Mouse (Mus musculus): ENCODE results near the gene Gm10719. TPM values are rescaled to one million over a fixed set of nuclear protein-coding genes. Genes with fewer than 3 reads are reported as not detected.
"Not testable (repeated sequence)": the region's sequence is repeated elsewhere in the genome, so short reads cannot be mapped to it uniquely, and the experiment has no call there.

Gene Gm10719
- polyA plus RNA-seq, 1 experiment, result not detected

- not testable (repeated sequence) for H3K4me3 ChIP-seq (ENCODE audit: control insufficient read depth, insufficient read depth, low read length); H3K36me3 ChIP-seq (ENCODE audit: control insufficient read depth, insufficient read depth, low read length); H3K4me1 ChIP-seq (replicated peaks; ENCODE audit: control insufficient read depth, insufficient read depth, low read length); H3K27ac ChIP-seq (ENCODE audit: control insufficient read depth, insufficient read depth, low read length); DNase-seq; H3K27me3 ChIP-seq (ENCODE audit: control insufficient read depth, insufficient read depth, low read length)
- no CpG with 5 or more reads among the region's 11 CpGs for WGBS
These were observed 4.4 kb upstream of the Gm10719 start, which contains the start of gene Gm10721 for GRCm38 (mm10) chr9:3012733-3013279. Gene Gm10721, plus strand, starts transcription at chr9:3013140.

- not testable (repeated sequence) for H3K27ac ChIP-seq (ENCODE audit: control insufficient read depth, insufficient read depth, low read length); H3K27me3 ChIP-seq (ENCODE audit: control insufficient read depth, insufficient read depth, low read length); H3K4me3 ChIP-seq (ENCODE audit: control insufficient read depth, insufficient read depth, low read length); DNase-seq; H3K36me3 ChIP-seq (ENCODE audit: control insufficient read depth, insufficient read depth, low read length); H3K4me1 ChIP-seq (replicated peaks; ENCODE audit: control insufficient read depth, insufficient read depth, low read length)
- WGBS, result 70% methylated on average over 5 of the region's 9 CpGs
These were observed 1.9 kb upstream of the Gm10719 start, which contains the start of gene Gm10720 for GRCm38 (mm10) chr9:3015354-3015753. Gene Gm10720, plus strand, starts transcription at chr9:3015654.

DNA sequence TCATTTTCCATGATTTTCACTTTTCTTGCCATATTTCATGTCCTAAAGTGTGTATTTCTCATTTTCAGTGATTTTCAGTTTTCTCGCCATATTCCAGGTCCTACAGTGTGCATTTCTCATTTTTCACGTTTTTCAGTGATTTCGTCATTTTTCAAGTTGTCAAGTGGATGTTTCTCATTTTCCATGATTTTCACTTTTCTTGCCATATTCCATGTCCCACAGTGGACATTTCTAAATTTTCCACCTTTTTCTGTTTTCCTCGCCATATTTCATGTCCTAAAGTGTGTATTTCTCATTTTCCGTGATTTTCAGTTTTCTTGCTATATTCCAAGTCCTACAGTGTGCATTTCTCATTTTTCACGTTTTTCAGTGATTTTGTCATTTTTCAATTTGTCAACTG is 1.3 kb upstream of the Gm10719 start:
- H3K27ac ChIP-seq (ENCODE audit: control insufficient read depth, insufficient read depth, low read length); H3K4me1 ChIP-seq (replicated peaks; ENCODE audit: control insufficient read depth, insufficient read depth, low read length); H3K27me3 ChIP-seq (ENCODE audit: control insufficient read depth, insufficient read depth, low read length); H3K36me3 ChIP-seq (ENCODE audit: control insufficient read depth, insufficient read depth, low read length); DNase-seq; H3K4me3 ChIP-seq (ENCODE audit: control insufficient read depth, insufficient read depth, low read length): not testable (repeated sequence)
- WGBS, result 78% methylated on average over 6 of the region's 6 CpGs

DNA sequence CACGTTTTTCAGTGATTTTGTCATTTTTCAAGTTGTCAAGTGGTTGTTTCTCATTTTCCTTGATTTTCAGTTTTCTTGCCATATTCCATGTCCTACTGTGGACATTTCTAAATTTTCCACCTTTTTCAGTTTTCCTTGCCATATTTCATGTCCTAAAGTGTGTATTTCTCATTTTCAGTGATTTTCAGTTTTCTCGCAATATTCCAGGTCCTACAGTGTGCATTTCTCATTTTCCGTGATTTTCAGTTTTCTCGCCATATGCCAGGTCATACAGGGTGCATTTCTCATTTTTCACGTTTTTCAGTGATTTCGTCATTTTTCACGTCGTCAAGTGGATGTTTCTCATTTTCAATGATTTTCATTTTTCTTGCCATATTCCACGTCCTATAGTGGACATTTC is 1.7 kb downstream of the Gm10719 start:
- H3K4me1 ChIP-seq (replicated peaks; ENCODE audit: control insufficient read depth, insufficient read depth, low read length); H3K27me3 ChIP-seq (ENCODE audit: control insufficient read depth, insufficient read depth, low read length): not testable (repeated sequence)

DNA sequence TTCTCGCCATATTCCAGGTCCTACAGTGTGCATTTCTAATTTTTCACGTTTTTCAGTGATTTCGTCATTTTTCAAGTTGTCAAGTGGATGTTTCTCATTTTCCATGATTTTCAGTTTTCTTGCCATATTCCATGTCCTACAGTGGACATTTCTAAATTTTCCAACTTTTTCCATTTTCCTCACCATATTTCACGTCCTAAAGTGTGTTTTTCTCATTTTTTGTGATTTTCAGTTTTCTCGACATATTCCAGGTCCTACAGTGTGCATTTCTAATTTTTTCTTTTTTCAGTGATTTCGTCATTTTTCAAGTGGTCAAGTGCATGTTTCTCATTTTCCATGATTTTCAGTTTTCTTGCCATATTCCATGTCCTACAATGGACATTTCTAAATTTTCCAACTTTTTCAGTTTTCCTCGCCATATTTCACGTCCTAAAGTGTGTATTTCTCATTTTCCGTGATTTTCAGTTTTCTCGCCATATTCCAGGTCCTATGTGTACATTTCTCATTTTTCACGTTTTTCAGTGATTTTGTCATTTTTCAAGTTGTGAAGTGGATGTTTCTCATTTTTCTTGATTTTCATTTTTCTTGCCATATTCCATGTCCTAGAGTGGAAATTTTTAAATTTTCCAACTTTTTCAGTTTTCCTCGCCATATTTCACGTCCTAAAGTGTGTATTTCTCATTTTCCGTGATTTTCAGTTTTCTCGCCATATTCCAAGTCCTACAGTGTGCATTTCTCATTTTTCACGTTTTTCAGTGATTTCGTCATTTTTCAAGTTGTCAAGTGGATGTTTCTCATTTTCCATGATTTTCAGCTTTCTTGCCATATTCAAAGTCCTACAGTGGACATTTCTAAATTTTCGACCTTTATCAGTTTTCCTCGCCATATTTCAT is 2.9 kb downstream of the Gm10719 start:
- H3K4me3 ChIP-seq (ENCODE audit: control insufficient read depth, insufficient read depth, low read length); H3K27ac ChIP-seq (ENCODE audit: control insufficient read depth, insufficient read depth, low read length); H3K27me3 ChIP-seq (ENCODE audit: control insufficient read depth, insufficient read depth, low read length); H3K36me3 ChIP-seq (ENCODE audit: control insufficient read depth, insufficient read depth, low read length); H3K4me1 ChIP-seq (replicated peaks; ENCODE audit: control insufficient read depth, insufficient read depth, low read length): not testable (repeated sequence)
- peak; percentile 48 for DNase-seq
- 80% methylated on average over 17 of the region's 19 CpGs for WGBS

More for the DNA sequence above, 1.7 kb downstream of the Gm10719 start:
- DNase-seq, result peak; percentile 22
- not testable (repeated sequence) for H3K27ac ChIP-seq (ENCODE audit: control insufficient read depth, insufficient read depth, low read length); H3K4me3 ChIP-seq (ENCODE audit: control insufficient read depth, insufficient read depth, low read length); H3K36me3 ChIP-seq (ENCODE audit: control insufficient read depth, insufficient read depth, low read length)
- WGBS, result 67% methylated on average over 9 of the region's 9 CpGs

DNA sequence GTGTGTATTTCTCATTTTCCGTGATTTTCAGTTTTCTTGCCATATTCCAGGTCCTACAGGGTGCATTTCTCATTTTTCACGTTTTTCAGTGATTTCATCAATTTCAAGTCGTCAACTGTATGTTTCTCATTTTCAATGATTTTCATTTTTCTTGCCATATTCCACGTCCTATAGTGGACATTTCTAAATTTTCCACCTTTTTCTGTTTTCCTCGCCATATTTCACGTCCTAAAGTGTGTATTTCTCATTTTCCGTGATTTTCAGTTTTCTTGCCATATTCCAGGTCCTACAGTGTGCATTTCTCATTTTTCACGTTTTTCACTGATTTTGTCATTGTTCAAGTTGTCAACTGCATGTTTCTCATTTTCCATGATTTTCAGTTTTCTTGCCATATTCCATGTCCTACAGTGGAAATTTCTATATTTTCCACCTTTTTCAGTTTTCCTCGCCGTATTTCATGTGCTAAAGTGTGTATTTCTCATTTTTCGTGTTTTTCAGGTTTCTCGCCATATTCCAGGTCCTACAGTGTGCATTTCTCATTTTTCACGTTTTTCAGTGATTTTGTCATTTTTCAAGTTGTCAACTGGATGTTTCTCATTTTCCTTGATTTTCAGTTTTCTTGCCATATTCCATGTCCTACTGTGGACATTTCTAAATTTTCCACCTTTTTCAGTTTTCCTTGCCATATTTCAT is 5.3 kb downstream of the Gm10719 start:
- not testable (repeated sequence) for H3K4me1 ChIP-seq (replicated peaks; ENCODE audit: control insufficient read depth, insufficient read depth, low read length); H3K27me3 ChIP-seq (ENCODE audit: control insufficient read depth, insufficient read depth, low read length); H3K36me3 ChIP-seq (ENCODE audit: control insufficient read depth, insufficient read depth, low read length); H3K4me3 ChIP-seq (ENCODE audit: control insufficient read depth, insufficient read depth, low read length); H3K27ac ChIP-seq (ENCODE audit: control insufficient read depth, insufficient read depth, low read length)
- WGBS, result 77% methylated on average over 11 of the region's 13 CpGs
- peak; percentile 65 for DNase-seq

GRCm38 (mm10) chr9:3023312-3023984 is 6.2 kb downstream of the Gm10719 start, which contains the start of gene Gm10718:
Gene Gm10718, plus strand, starts transcription at chr9:3023547.
- DNase-seq, result peak; percentile 6
- 78% methylated on average over 12 of the region's 13 CpGs for WGBS

DNA sequence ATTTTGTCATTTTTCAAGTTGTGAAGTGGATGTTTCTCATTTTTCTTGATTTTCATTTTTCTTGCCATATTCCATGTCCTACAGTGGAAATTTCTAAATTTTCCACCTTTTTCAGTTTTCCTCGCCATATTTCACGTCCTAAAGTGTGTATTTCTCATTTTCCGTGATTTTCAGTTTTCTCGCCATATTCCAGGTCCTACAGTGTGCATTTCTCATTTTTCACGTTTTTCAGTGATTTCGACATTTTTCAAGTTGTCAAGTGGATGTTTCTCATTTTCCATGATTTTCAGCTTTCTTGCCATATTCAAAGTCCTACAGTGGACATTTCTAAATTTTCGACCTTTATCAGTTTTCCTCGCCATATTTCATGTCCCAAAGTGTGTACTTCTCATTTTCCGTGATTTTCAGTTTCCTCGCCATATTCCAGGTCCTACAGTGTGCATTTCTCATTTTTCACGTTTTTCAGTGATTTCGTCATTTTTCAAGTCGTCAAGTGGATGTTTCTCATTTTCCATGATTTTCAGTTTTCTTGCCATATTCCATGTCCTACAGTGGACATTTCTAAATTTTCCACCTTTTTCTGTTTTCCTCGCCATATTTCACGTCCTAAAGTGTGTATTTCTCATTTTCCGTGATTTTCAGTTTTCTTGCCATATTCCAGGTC is 6.9 kb downstream of the Gm10719 start:
- WGBS, result 80% methylated on average over 16 of the region's 16 CpGs
- peak; percentile 68 for DNase-seq

More at GRCm38 (mm10) chr9:3023312-3023984, 6.2 kb downstream of the Gm10719 start, which contains the start of gene Gm10718:
- H3K36me3 ChIP-seq (ENCODE audit: control insufficient read depth, insufficient read depth, low read length); H3K4me3 ChIP-seq (ENCODE audit: control insufficient read depth, insufficient read depth, low read length); H3K4me1 ChIP-seq (replicated peaks; ENCODE audit: control insufficient read depth, insufficient read depth, low read length); H3K27ac ChIP-seq (ENCODE audit: control insufficient read depth, insufficient read depth, low read length); H3K27me3 ChIP-seq (ENCODE audit: control insufficient read depth, insufficient read depth, low read length): not testable (repeated sequence)

GRCm38 (mm10) chr9:3024912-3025467 is 7.8 kb downstream of the Gm10719 start, which contains the start of gene Gm10717:
Gene Gm10717, plus strand, starts transcription at chr9:3025417.
- not testable (repeated sequence) for H3K4me3 ChIP-seq (ENCODE audit: control insufficient read depth, insufficient read depth, low read length); H3K27me3 ChIP-seq (ENCODE audit: control insufficient read depth, insufficient read depth, low read length); H3K4me1 ChIP-seq (replicated peaks; ENCODE audit: control insufficient read depth, insufficient read depth, low read length); H3K27ac ChIP-seq (ENCODE audit: control insufficient read depth, insufficient read depth, low read length); H3K36me3 ChIP-seq (ENCODE audit: control insufficient read depth, insufficient read depth, low read length)
- DNase-seq, result peak; percentile 24
- WGBS, result 73% methylated on average over 12 of the region's 12 CpGs

More for the DNA sequence above, 6.9 kb downstream of the Gm10719 start:
- H3K27ac ChIP-seq (ENCODE audit: control insufficient read depth, insufficient read depth, low read length); H3K4me1 ChIP-seq (replicated peaks; ENCODE audit: control insufficient read depth, insufficient read depth, low read length); H3K4me3 ChIP-seq (ENCODE audit: control insufficient read depth, insufficient read depth, low read length); H3K27me3 ChIP-seq (ENCODE audit: control insufficient read depth, insufficient read depth, low read length); H3K36me3 ChIP-seq (ENCODE audit: control insufficient read depth, insufficient read depth, low read length): not testable (repeated sequence)
